Mouse (Mus musculus) embryonic fibroblast, embryonic 13.5 days (primary cell): ENCODE measurements around the gene C9.

Experiments
- CTCF ChIP-seq: IDR thresholded peaks from 2 replicates; pipeline ENCODE4 v1.5.1; 2011; ENCODE audit warnings: mild to moderate bottlenecking, control low read depth, low read length, moderate library complexity, borderline replicate concordance; ENCODE audit not compliant: insufficient read depth
- POLR2A ChIP-seq: IDR thresholded peaks from 2 replicates; pipeline ENCODE4 v1.6.1; 2011; ENCODE audit warnings: low read depth, mild to moderate bottlenecking, control low read depth, low read length, moderate library complexity

GRCm38 (mm10) chr15:6410161-6410560, 35.0 kb upstream of the C9 start:
- no peak for TF ChIP-seq POLR2A
- TF ChIP-seq CTCF = no peak
